Mouse (Mus musculus) brown adipose tissue, adult 24 weeks (tissue): ENCODE data around the gene Cables2. TPM values are rescaled to one million over a fixed set of nuclear protein-coding genes. Genes with fewer than 3 reads are reported as not detected.
A peak's percentile ranks its signal among the peaks of the same experiment; 100 is the strongest.

ENCODE experiments used
- H3K27ac ChIP-seq: fragments of 200-500 bp; replicated peaks from 2 replicates; pipeline ENCODE4 v1.5.1; 2012; ENCODE audit warnings: low read depth, mild to moderate bottlenecking, low read length
- H3K4me1 ChIP-seq: fragments of 200-500 bp; 2 replicates; pipeline ENCODE4 v1.6.1; 2012; ENCODE audit warnings: low read length, mixed read lengths; ENCODE audit not compliant: control insufficient read depth, insufficient read depth, insufficient read length
- H3K4me3 ChIP-seq: fragments of 200-500 bp; 2 replicates; pipeline ENCODE4 v1.5.1; 2012; ENCODE audit warnings: low read depth, mild to moderate bottlenecking, low read length, moderate library complexity; ENCODE audit not compliant: insufficient read depth
- polyA plus RNA-seq: library from polyadenylated mRNA; stranded (reverse); fragments of >200 nt; gene quantifications from 2 replicates; pipeline ENCODE4 v1.2.4, GENCODE M21; 2012; ENCODE audit not compliant: missing spikeins, insufficient read depth, insufficient read length

Cables2 gene
- polyA plus RNA-seq, 1 experiment = 4.6 TPM

GRCm38 (mm10) chr2:180251838-180252237 is 21.5 kb downstream of the Cables2 start:
- peak overlapping the region; percentile 41; the same call in 1 of the 2 replicates for H3K27ac ChIP-seq

GRCm38 (mm10) chr2:180250930-180251611 is 22.2 kb downstream of the Cables2 start:
- H3K27ac ChIP-seq = no peak overlapping the region
- H3K4me3 ChIP-seq = no peak overlapping the region
- H3K4me1 ChIP-seq = no peaks in the 10 kb centered on the region

More at GRCm38 (mm10) chr2:180251838-180252237, 21.5 kb downstream of the Cables2 start:
- Histone ChIP-seq H3K4me3 (no peak overlapping the region), H3K4me1 (0 out of 2 replicates have a peak, but pooled peaks cover 3% of the 10 kb centered on the region)

- no peaks in the 10 kb centered on the region for H3K4me1 ChIP-seq
- no peak overlapping the region for H3K4me3 ChIP-seq
- H3K27ac ChIP-seq = no peak overlapping the region
Measured at GRCm38 (mm10) chr2:180248947-180249660, 24.2 kb downstream of the Cables2 start.

GRCm38 (mm10) chr2:180247916-180248315 is 25.4 kb downstream of the Cables2 start:
- no peaks in the 10 kb centered on the region for H3K4me1 ChIP-seq
- H3K27ac ChIP-seq = no peak overlapping the region
- H3K4me3 ChIP-seq = no peak overlapping the region

GRCm38 (mm10) chr2:180243108-180243507 is 30.2 kb downstream of the Cables2 start:
- Histone ChIP-seq H3K27ac (no peak overlapping the region), H3K4me3 (no peak overlapping the region), H3K4me1 (no peaks in the 10 kb centered on the region)

- Histone ChIP-seq H3K27ac (no peak overlapping the region), H3K4me3 (no peak overlapping the region), H3K4me1 (no peaks in the 10 kb centered on the region)
Measured at GRCm38 (mm10) chr2:180238591-180238990, 34.7 kb downstream of the Cables2 start.

GRCm38 (mm10) chr2:180237601-180238345 is 35.5 kb downstream of the Cables2 start:
- Histone ChIP-seq H3K4me1 (no peaks in the 10 kb centered on the region), H3K27ac (no peak overlapping the region), H3K4me3 (no peak overlapping the region)

GRCm38 (mm10) chr2:180236930-180237329 is 36.4 kb downstream of the Cables2 start:
- Histone ChIP-seq H3K4me3 (no peak overlapping the region), H3K4me1 (no peaks in the 10 kb centered on the region), H3K27ac (no peak overlapping the region)

- Histone ChIP-seq H3K4me1 (no peaks in the 10 kb centered on the region), H3K27ac (no peak overlapping the region), H3K4me3 (no peak overlapping the region)
Measured at GRCm38 (mm10) chr2:180236500-180236899, 36.8 kb downstream of the Cables2 start.

GRCm38 (mm10) chr2:180235788-180236187 is 37.5 kb downstream of the Cables2 start:
- Histone ChIP-seq H3K4me1 (no peaks in the 10 kb centered on the region), H3K27ac (no peak overlapping the region), H3K4me3 (no peak overlapping the region)

GRCm38 (mm10) chr2:180234980-180235379 is 38.3 kb downstream of the Cables2 start:
- no peak overlapping the region for H3K4me3 ChIP-seq
- H3K27ac ChIP-seq = no peak overlapping the region
- H3K4me1 ChIP-seq = no peaks in the 10 kb centered on the region

GRCm38 (mm10) chr2:180234353-180234752 is 38.9 kb downstream of the Cables2 start:
- H3K27ac ChIP-seq = no peak overlapping the region
- no peak overlapping the region for H3K4me3 ChIP-seq
- no peaks in the 10 kb centered on the region for H3K4me1 ChIP-seq

GRCm38 (mm10) chr2:180233101-180233904 is 40.0 kb downstream of the Cables2 start:
- H3K27ac ChIP-seq = no peak overlapping the region
- no peak overlapping the region for H3K4me3 ChIP-seq
- H3K4me1 ChIP-seq = peaks cover 1% of the 10 kb centered on the region

- Histone ChIP-seq H3K4me3 (no peak overlapping the region), H3K27ac (no peak overlapping the region), H3K4me1 (peaks cover 17% of the 10 kb centered on the region)
Measured at GRCm38 (mm10) chr2:180230482-180230881, 42.8 kb downstream of the Cables2 start.

- no peak overlapping the region for H3K27ac ChIP-seq
Measured at GRCm38 (mm10) chr2:180229129-180229528, 44.2 kb downstream of the Cables2 start.

More at GRCm38 (mm10) chr2:180229129-180229528, 44.2 kb downstream of the Cables2 start:
- H3K4me1 ChIP-seq = peaks cover 17% of the 10 kb centered on the region
- no peak overlapping the region for H3K4me3 ChIP-seq
